Mouse (Mus musculus): ENCODE measurements around the gene Rxfp2.

- TF ChIP-seq GATA1 (IDR thresholded peaks at IDR 0.05; ENCODE audit: low read length) (no peak), TAL1 (IDR thresholded peaks at IDR 0.05; ENCODE audit: low read length) (no peak)
Observed at GRCm38 (mm10) chr5:150017672-150018071, 803 bp upstream of the Rxfp2 start.
